Mouse (Mus musculus): ENCODE results near the gene Immt.

DNA sequence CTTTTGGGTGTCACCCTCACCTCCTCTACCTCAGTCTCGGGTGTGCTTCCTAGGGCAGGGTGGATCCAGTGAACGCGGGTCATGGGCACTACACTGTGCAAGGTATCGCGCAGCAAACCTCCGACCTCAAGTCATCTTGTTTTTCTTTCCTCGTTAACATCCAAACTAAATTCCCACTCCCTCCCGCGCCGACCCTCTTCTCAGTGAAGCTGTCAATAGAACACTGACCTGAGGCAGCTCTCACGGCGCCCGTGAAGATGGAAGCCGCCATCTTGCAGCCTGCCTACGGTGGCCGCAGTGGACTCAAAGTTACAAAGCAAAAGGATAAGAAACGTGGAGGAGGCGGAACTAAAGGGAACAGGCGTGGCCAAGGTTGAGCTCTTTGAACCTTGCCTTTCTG lies 7.6 kb upstream of the Immt start:
- no peak for TF ChIP-seq CTCF (IDR thresholded peaks at IDR 0.05; ENCODE audit: control insufficient read depth, insufficient read depth, insufficient read length)
- no peak for TF ChIP-seq MYOD1 (IDR thresholded peaks at IDR 0.05; ENCODE audit: control insufficient read depth, insufficient read length, low read depth)
- peak; percentile 81 for TF ChIP-seq MAX (IDR thresholded peaks at IDR 0.05)
- no peak for TF ChIP-seq MYOG (IDR thresholded peaks at IDR 0.05; ENCODE audit: control insufficient read depth, extremely low read depth, insufficient read length)
